Mouse (Mus musculus) right cerebral cortex, postnatal 14 days (tissue): ENCODE results near the gene Ropn1l.
A peak's percentile ranks its signal among the peaks of the same experiment; 100 is the strongest.

Experiments used
- DNase-seq: peaks from one replicate; pipeline ENCODE4 v3.0.0; 2022

Gene Ropn1l

GRCm38 (mm10) chr15:31453098-31453916, at the start of gene Ropn1l:
Ropn1l (minus strand) TSS chr15:31453737.
- peak; percentile 88 for DNase-seq

GRCm38 (mm10) chr15:31502996-31503395, 49.5 kb upstream of the Ropn1l start:
- DNase-seq: no peak

GRCm38 (mm10) chr15:31502313-31502712, 48.8 kb upstream of the Ropn1l start:
- DNase-seq: no peak

- DNase-seq: no peak
Observed at GRCm38 (mm10) chr15:31494803-31495202, 41.3 kb upstream of the Ropn1l start.

- DNase-seq: no peak
Observed at GRCm38 (mm10) chr15:31494310-31494709, 40.8 kb upstream of the Ropn1l start.

- no peak for DNase-seq
Observed at GRCm38 (mm10) chr15:31487407-31487806, 33.9 kb upstream of the Ropn1l start.

- DNase-seq: no peak
Observed at GRCm38 (mm10) chr15:31476678-31477077, 23.1 kb upstream of the Ropn1l start.

- DNase-seq: no peak
Observed at GRCm38 (mm10) chr15:31472645-31473574, 19.4 kb upstream of the Ropn1l start.

GRCm38 (mm10) chr15:31471529-31471928, 18.0 kb upstream of the Ropn1l start:
- DNase-seq: no peak

GRCm38 (mm10) chr15:31469497-31469896, 16.0 kb upstream of the Ropn1l start:
- DNase-seq: no peak

GRCm38 (mm10) chr15:31468806-31469205, 15.3 kb upstream of the Ropn1l start:
- no peak for DNase-seq

GRCm38 (mm10) chr15:31466749-31467148, 13.2 kb upstream of the Ropn1l start:
- no peak for DNase-seq

- DNase-seq: no peak
Observed at GRCm38 (mm10) chr15:31466295-31466694, 12.8 kb upstream of the Ropn1l start.

- no peak for DNase-seq
Observed at GRCm38 (mm10) chr15:31465806-31466205, 12.3 kb upstream of the Ropn1l start.

- DNase-seq: no peak
Observed at GRCm38 (mm10) chr15:31460571-31460970, 7.0 kb upstream of the Ropn1l start.

GRCm38 (mm10) chr15:31458081-31458480, 4.5 kb upstream of the Ropn1l start:
- no peak for DNase-seq

- DNase-seq: no peak
Observed at GRCm38 (mm10) chr15:31456381-31456780, 2.8 kb upstream of the Ropn1l start.

GRCm38 (mm10) chr15:31454861-31455295, 1.3 kb upstream of the Ropn1l start:
- no peak for DNase-seq

GRCm38 (mm10) chr15:31454096-31454860, 741 bp upstream of the Ropn1l start:
- no peak for DNase-seq

- no peak for DNase-seq
Observed at GRCm38 (mm10) chr15:31452336-31453097, 1.0 kb downstream of the Ropn1l start.

- peak; percentile 3 for DNase-seq
Observed at GRCm38 (mm10) chr15:31449772-31450171, 3.8 kb downstream of the Ropn1l start.

GRCm38 (mm10) chr15:31447121-31447520, 6.4 kb downstream of the Ropn1l start:
- peak; percentile 30 for DNase-seq
